Mouse (Mus musculus) induced T-regulatory cell, adult 2 months (primary cell): ENCODE measurements around the gene Nme7.

ENCODE experiments used
- DNase-seq: peaks from one replicate; pipeline ENCODE4 v3.0.0-alpha.2; 2012; ENCODE audit warnings: low read depth

Gene Nme7

GRCm38 (mm10) chr1:164459127-164459905 is 155.4 kb downstream of the Nme7 start:
- DNase-seq, result no peak

GRCm38 (mm10) chr1:164460921-164461697 is 157.2 kb downstream of the Nme7 start:
- DNase-seq, result no peak

- no peak for DNase-seq
Observed at GRCm38 (mm10) chr1:164461726-164462125, 157.8 kb downstream of the Nme7 start.

GRCm38 (mm10) chr1:164467406-164467805 is 163.5 kb downstream of the Nme7 start:
- DNase-seq, result no peak

- DNase-seq, result no peak
Observed at GRCm38 (mm10) chr1:164468329-164468728, 164.4 kb downstream of the Nme7 start.

- no peak for DNase-seq
Observed at GRCm38 (mm10) chr1:164470985-164471384, 167.1 kb downstream of the Nme7 start.

GRCm38 (mm10) chr1:164471632-164472031 is 167.7 kb downstream of the Nme7 start:
- DNase-seq, result no peak

GRCm38 (mm10) chr1:164473398-164473797 is 169.5 kb downstream of the Nme7 start:
- DNase-seq, result no peak

GRCm38 (mm10) chr1:164474310-164474709 is 170.4 kb downstream of the Nme7 start:
- no peak for DNase-seq

- no peak for DNase-seq
Observed at GRCm38 (mm10) chr1:164474778-164475511, 171.0 kb downstream of the Nme7 start.

- DNase-seq, result no peak
Observed at GRCm38 (mm10) chr1:164475895-164476294, 172.0 kb downstream of the Nme7 start.

GRCm38 (mm10) chr1:164480755-164481644 is 177.1 kb downstream of the Nme7 start:
- no peak for DNase-seq

- no peak for DNase-seq
Observed at GRCm38 (mm10) chr1:164481645-164482354, 177.9 kb downstream of the Nme7 start.

GRCm38 (mm10) chr1:164482833-164483232 is 178.9 kb downstream of the Nme7 start:
- DNase-seq, result no peak

GRCm38 (mm10) chr1:164483728-164484127 is 179.8 kb downstream of the Nme7 start:
- DNase-seq, result no peak
